In the genomic region with DNA sequence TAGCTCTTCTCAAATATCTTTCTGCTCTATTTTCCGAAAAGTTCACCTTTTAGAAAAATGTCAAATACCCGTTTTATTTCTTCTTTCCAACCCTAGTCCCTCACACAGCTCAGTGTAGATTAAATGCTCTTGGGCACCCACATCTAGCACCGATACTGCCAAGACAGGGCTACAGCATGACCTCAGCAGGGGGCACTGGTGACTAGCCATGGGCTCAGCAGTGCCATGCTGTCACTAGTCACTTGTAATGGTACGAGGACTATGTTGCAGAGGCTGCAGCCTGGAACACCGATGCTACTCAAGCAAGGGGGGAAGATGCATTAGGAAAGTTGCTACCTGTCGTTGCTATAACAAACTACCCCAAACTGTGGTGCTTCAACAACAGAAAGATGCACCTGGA, we compare ENCODE assay signal across 10 mouse cellular contexts.
DNase-seq lines count a peak whose midpoint lies in the region; ATAC-seq and TF ChIP-seq lines count a peak whose summit lies in the region.
"Had no signal": no experiment of that assay in that cellular context is flagged by ENCODE, and none has a peak within 500 bp of the region (broad histone marks: within the 10 kb centered on the region; RNA-seq: fewer than 3 reads in every experiment).

No protein-coding gene starts in this region.

- no peaks in the 10 kb centered on the region for H3K27me3 ChIP-seq in liver, embryonic 14.5 days (ENCODE audit: control insufficient read depth, insufficient read depth, low read length)
- H3K27me3 ChIP-seq in liver, embryonic 11.5 days (replicated peaks; ENCODE audit: control insufficient read depth, insufficient read depth, low read length), result no peaks in the 10 kb centered on the region

- no peak overlapping the region for H3K4me2 ChIP-seq in liver, embryonic 14.5 days (ENCODE audit: low read depth)
- no peak overlapping the region for H3K4me2 ChIP-seq in liver, embryonic 11.5 days
- H3K4me2 ChIP-seq: heart, embryonic 15.5 days had no signal

- H3K36me3 ChIP-seq in liver, embryonic 14.5 days (replicated peaks; ENCODE audit: control insufficient read depth, insufficient read depth, low read depth), result no peaks in the 10 kb centered on the region
- no peaks in the 10 kb centered on the region for H3K36me3 ChIP-seq in liver, embryonic 11.5 days (ENCODE audit: control insufficient read depth, insufficient read depth, low read length)
- H3K36me3 ChIP-seq: heart, embryonic 15.5 days had no signal

- H3K4me3 ChIP-seq in liver, embryonic 14.5 days (ENCODE audit: insufficient read depth in 1 of 2, low read depth in 2 of 2, low read length in 2 of 2), result no peak overlapping the region
- H3K4me3 ChIP-seq in liver, embryonic 11.5 days (ENCODE audit: low read depth, low read length), result no peak overlapping the region
- H3K4me3 ChIP-seq: heart, embryonic 15.5 days had no signal

- ATAC-seq in liver, embryonic 14.5 days (ENCODE audit: insufficient read depth), result no peak
- no peak for ATAC-seq in liver, embryonic 11.5 days (replicated peaks; ENCODE audit: low FRiP score)
- peak; percentile 25; the same call in 1 of the 2 replicates for ATAC-seq in neutrophil, adult 5-6 weeks (ENCODE audit: extremely low read depth, insufficient number of reproducible peaks, low FRiP score, poor library complexity, severe bottlenecking)
- no peak for ATAC-seq in megakaryocyte, adult 5-6 weeks (ENCODE audit: poor library complexity, severe bottlenecking)

- no peaks in the 10 kb centered on the region for H3K4me1 ChIP-seq in liver, embryonic 14.5 days (replicated peaks; ENCODE audit: control insufficient read depth in 2 of 2, insufficient read depth in 2 of 2, low read length in 1 of 2)
- H3K4me1 ChIP-seq in liver, embryonic 11.5 days (replicated peaks; ENCODE audit: control insufficient read depth, insufficient read depth, low read length), result no peaks in the 10 kb centered on the region
- H3K4me1 ChIP-seq: heart, embryonic 15.5 days had no signal

- DNase-seq in cerebellum, postnatal 10 days, result peak; percentile 52 to 67
- DNase-seq in cerebellum, adult 18-20 months, result no peak
- no peak for DNase-seq in liver, embryonic 14.5 days (ENCODE audit: low read depth in 3 of 3, low spot score in 3 of 3)
- DNase-seq in liver, embryonic 11.5 days (ENCODE audit: low spot score), result no peak
- DNase-seq in heart, postnatal 36 days, result peak; percentile 22 to 24
- no peak for DNase-seq in yolk sac, embryonic 10.5 days (ENCODE audit: low spot score)
- DNase-seq: layer of hippocampus, postnatal 36 days had no signal

- intact Hi-C loops in heart, postnatal 36 days (cut with DNase I), result loop anchor here (2.0 to 5.0 kb wide), 3 partner anchors 179 to 360 kb away; no protein-coding TSS in a partner anchor

- no peak for TF ChIP-seq EP300 in liver, embryonic 14.5 days (IDR thresholded peaks at IDR 0.05; ENCODE audit: low read depth)

- no peak overlapping the region for H3K27ac ChIP-seq in liver, embryonic 14.5 days
- H3K27ac ChIP-seq in liver, embryonic 11.5 days (ENCODE audit: low read depth, low read length), result no peak overlapping the region
- H3K27ac ChIP-seq: heart, embryonic 15.5 days had no signal

- H3K9me3 ChIP-seq in liver, embryonic 14.5 days (ENCODE audit: control insufficient read depth, low read length), result no peaks in the 10 kb centered on the region
- no peaks in the 10 kb centered on the region for H3K9me3 ChIP-seq in liver, embryonic 11.5 days (ENCODE audit: control insufficient read depth, low read length)
- H3K9me3 ChIP-seq: heart, embryonic 15.5 days had no signal

- no peak overlapping the region for H3K9ac ChIP-seq in liver, embryonic 14.5 days (replicated peaks)
- H3K9ac ChIP-seq in liver, embryonic 11.5 days (ENCODE audit: low read depth, low read length), result no peak overlapping the region
- H3K9ac ChIP-seq: heart, embryonic 15.5 days had no signal

- WGBS in liver, embryonic 14.5 days (ENCODE audit: insufficient replicate concordance), result 52% methylated on average over 6 of the region's 6 CpGs
- 74% methylated on average over 6 of the region's 6 CpGs for WGBS in liver, embryonic 11.5 days

- TF ChIP-seq CTCF in liver, embryonic 14.5 days (IDR thresholded peaks at IDR 0.05; ENCODE audit: low read depth), result peak; percentile 24; the same call in 1 of the 2 replicates

Comparison
In these comparisons a context has a peak if more than half of its experiments do, and no peak if none do; other contexts are left out.
1. DNase-seq: peak in cerebellum, postnatal 10 days (2 of 2) and heart, postnatal 36 days (2 of 2); none in cerebellum, adult 18-20 months (0 of 2), liver, embryonic 14.5 days (0 of 3), liver, embryonic 11.5 days (single experiment) and yolk sac, embryonic 10.5 days (single experiment).